Mouse (Mus musculus) embryo, embryonic 9.5 days (tissue): ENCODE results near the gene Jdp2.
A peak's percentile ranks its signal among the peaks of the same experiment; 100 is the strongest.

Source experiments
- DNase-seq: peaks from one replicate; pipeline ENCODE4 v3.0.0-alpha.2; 2017; ENCODE audit errors: extremely low spot score

Jdp2 gene

GRCm38 (mm10) chr12:85598611-85599477, at the start of gene Jdp2:
Gene Jdp2 (plus strand): TSS chr12:85599027.
- peak; percentile 80 for DNase-seq

GRCm38 (mm10) chr12:85549661-85550060, 49.2 kb upstream of the Jdp2 start:
- DNase-seq, result no peak

- no peak for DNase-seq
Measured at GRCm38 (mm10) chr12:85550435-85550834, 48.4 kb upstream of the Jdp2 start.

- no peak for DNase-seq
Measured at GRCm38 (mm10) chr12:85559299-85559698, 39.5 kb upstream of the Jdp2 start.

GRCm38 (mm10) chr12:85565441-85565840, 33.4 kb upstream of the Jdp2 start:
- DNase-seq, result no peak

- no peak for DNase-seq
Measured at GRCm38 (mm10) chr12:85568298-85568697, 30.5 kb upstream of the Jdp2 start.

GRCm38 (mm10) chr12:85569393-85570157, 29.3 kb upstream of the Jdp2 start:
- DNase-seq, result no peak

GRCm38 (mm10) chr12:85570158-85570540, 28.7 kb upstream of the Jdp2 start:
- DNase-seq, result no peak

GRCm38 (mm10) chr12:85571312-85571711, 27.5 kb upstream of the Jdp2 start:
- DNase-seq, result no peak

GRCm38 (mm10) chr12:85572047-85572475, 26.8 kb upstream of the Jdp2 start:
- peak; percentile 70 for DNase-seq

- DNase-seq, result no peak
Measured at GRCm38 (mm10) chr12:85574806-85575495, 23.9 kb upstream of the Jdp2 start.

GRCm38 (mm10) chr12:85575496-85575840, 23.4 kb upstream of the Jdp2 start:
- no peak for DNase-seq

- DNase-seq, result no peak
Measured at GRCm38 (mm10) chr12:85581261-85582066, 17.4 kb upstream of the Jdp2 start.

- no peak for DNase-seq
Measured at GRCm38 (mm10) chr12:85582067-85582316, 16.8 kb upstream of the Jdp2 start.

GRCm38 (mm10) chr12:85585761-85586258, 13.0 kb upstream of the Jdp2 start:
- no peak for DNase-seq

GRCm38 (mm10) chr12:85589870-85590382, 8.9 kb upstream of the Jdp2 start:
- no peak for DNase-seq

GRCm38 (mm10) chr12:85592943-85593342, 5.9 kb upstream of the Jdp2 start:
- DNase-seq, result no peak

GRCm38 (mm10) chr12:85594390-85594789, 4.4 kb upstream of the Jdp2 start:
- DNase-seq, result no peak

GRCm38 (mm10) chr12:85598053-85598452, 774 bp upstream of the Jdp2 start:
- no peak for DNase-seq

GRCm38 (mm10) chr12:85599478-85600152, 788 bp downstream of the Jdp2 start:
- DNase-seq, result peak; percentile 54

GRCm38 (mm10) chr12:85600637-85601036, 1.8 kb downstream of the Jdp2 start:
- no peak for DNase-seq
